Mouse (Mus musculus): ENCODE results near the gene Tomm5. TPM values are rescaled to one million over a fixed set of nuclear protein-coding genes. Genes with fewer than 3 reads are reported as not detected.

Tomm5 gene
- total RNA-seq, 1 experiment = 275 TPM

DNA sequence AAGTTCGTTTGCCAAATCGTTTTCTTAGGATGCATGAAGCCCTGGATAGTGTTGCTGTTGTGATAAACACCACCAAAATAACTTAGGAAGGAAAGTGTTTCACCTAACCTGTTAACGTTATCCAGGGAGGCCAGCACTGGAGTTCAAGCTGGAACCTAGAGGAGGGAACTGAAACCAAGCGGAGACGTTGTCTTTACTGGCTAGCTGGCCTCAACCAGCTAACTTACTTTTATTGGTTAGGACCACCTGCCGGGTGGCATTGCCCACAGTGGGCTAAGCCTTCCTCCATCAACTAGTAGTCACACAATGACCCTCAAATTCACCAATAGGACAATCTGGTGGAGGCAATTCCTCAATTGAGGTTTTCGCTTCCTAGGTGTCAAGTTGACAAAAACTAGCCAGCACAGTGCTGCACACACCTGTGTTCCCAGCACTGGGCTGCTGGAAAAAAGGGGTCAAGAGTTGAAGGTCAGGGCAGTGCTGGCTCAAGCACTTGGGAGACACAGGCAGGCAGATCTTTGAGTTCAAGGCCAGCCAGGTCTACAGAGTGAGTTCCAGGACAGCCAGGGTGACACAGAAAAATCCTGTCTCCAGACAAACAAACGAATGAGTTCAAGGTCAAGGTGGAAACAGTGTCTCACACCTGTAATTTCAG lies 669 bp upstream of the Tomm5 start:
- TF ChIP-seq ZNF384 (IDR thresholded peaks at IDR 0.05; ENCODE audit: low read depth, low read length) (no peak), CHD2 (IDR thresholded peaks at IDR 0.05; ENCODE audit: low read depth, low read length) (no peak)
- peak overlapping the region in 1 of 2 experiments; percentile 97; a peak in 1 of 4 replicates for H3K4me3 ChIP-seq (ENCODE audit: insufficient read depth in 1 of 2, low read depth in 1 of 2, low read length in 2 of 2, poor library complexity in 1 of 2, severe bottlenecking in 1 of 2)
- in situ Hi-C loops (cut with MboI; ENCODE audit: low sequenced_read_pairs in 2 of 2, unreplicated experiment in 2 of 2) = no loop called here
- no peaks in the 10 kb centered on the region for H3K9me3 ChIP-seq (ENCODE audit: control insufficient read depth, insufficient read depth, low read depth, low read length)
- peak; percentile 55 for DNase-seq (ENCODE audit: low read depth, low spot score)
- peaks cover 19% of the 10 kb centered on the region for H3K36me3 ChIP-seq (ENCODE audit: control insufficient read depth, insufficient read depth, low read length, poor library complexity, severe bottlenecking)
- no peak overlapping the region for H3K9ac ChIP-seq (ENCODE audit: insufficient read depth, low read depth, low read length, poor library complexity, severe bottlenecking)
- peaks cover 0 to 8% of the 10 kb centered on the region in 2 experiments; a peak in 2 of 4 replicates for H3K4me1 ChIP-seq (ENCODE audit: control insufficient read depth in 2 of 2, insufficient read depth in 2 of 2, low read length in 2 of 2, poor library complexity in 1 of 2)
- H3K27ac ChIP-seq (ENCODE audit: insufficient read depth, low read depth, low read length, poor library complexity, severe bottlenecking) = peak overlapping the region; percentile 55; the same call in 1 of the 2 replicates

GRCm38 (mm10) chr4:45107066-45107465 lies 848 bp downstream of the Tomm5 start:
- peaks cover 0 to 8% of the 10 kb centered on the region in 2 experiments; a peak in 2 of 4 replicates for H3K4me1 ChIP-seq (ENCODE audit: control insufficient read depth in 2 of 2, insufficient read depth in 2 of 2, low read length in 2 of 2, poor library complexity in 1 of 2)
- in situ Hi-C loops (cut with MboI; ENCODE audit: low sequenced_read_pairs in 2 of 2, unreplicated experiment in 2 of 2) = no loop called here
- peak overlapping the region; percentile 93 to 97 for H3K4me3 ChIP-seq (ENCODE audit: insufficient read depth in 1 of 2, low read depth in 1 of 2, low read length in 2 of 2, poor library complexity in 1 of 2, severe bottlenecking in 1 of 2)
- H3K27ac ChIP-seq (ENCODE audit: insufficient read depth, low read depth, low read length, poor library complexity, severe bottlenecking) = no peak overlapping the region; the same call in 1 of the 2 replicates
- H3K9ac ChIP-seq (ENCODE audit: insufficient read depth, low read depth, low read length, poor library complexity, severe bottlenecking) = peak overlapping the region; percentile 98
- no peak for DNase-seq (ENCODE audit: low read depth, low spot score)
- no peaks in the 10 kb centered on the region for H3K9me3 ChIP-seq (ENCODE audit: control insufficient read depth, insufficient read depth, low read depth, low read length)
- peaks cover 27% of the 10 kb centered on the region for H3K36me3 ChIP-seq (ENCODE audit: control insufficient read depth, insufficient read depth, low read length, poor library complexity, severe bottlenecking)
- TF ChIP-seq MAFK (IDR thresholded peaks at IDR 0.05; ENCODE audit: insufficient read depth, low read depth, low read length) (no peak), ZNF384 (IDR thresholded peaks at IDR 0.05; ENCODE audit: low read depth, low read length) (no peak), ZC3H11A (IDR thresholded peaks at IDR 0.05; ENCODE audit: borderline replicate concordance, low read depth, low read length) (no peak), HCFC1 (IDR thresholded peaks at IDR 0.05; ENCODE audit: borderline replicate concordance, insufficient read depth, low read length) (no peak), CHD2 (IDR thresholded peaks at IDR 0.05; ENCODE audit: low read depth, low read length) (no peak)

GRCm38 (mm10) chr4:45106409-45106808 lies 1.5 kb downstream of the Tomm5 start:
- no peak for TF ChIP-seq CHD2 (IDR thresholded peaks at IDR 0.05; ENCODE audit: low read depth, low read length)
- peak; percentile 70; the same call in 1 of the 2 replicates for TF ChIP-seq ZNF384 (IDR thresholded peaks at IDR 0.05; ENCODE audit: low read depth, low read length)
- TF ChIP-seq HCFC1 (IDR thresholded peaks at IDR 0.05; ENCODE audit: borderline replicate concordance, insufficient read depth, low read length) = no peak
- no peak for TF ChIP-seq ZC3H11A (IDR thresholded peaks at IDR 0.05; ENCODE audit: borderline replicate concordance, low read depth, low read length)
- peak; percentile 90 for TF ChIP-seq MAFK (IDR thresholded peaks at IDR 0.05; ENCODE audit: insufficient read depth, low read depth, low read length)
- Histone ChIP-seq H3K27ac (ENCODE audit: insufficient read depth, low read depth, low read length, poor library complexity, severe bottlenecking) (no peak overlapping the region; the same call in 1 of the 2 replicates), H3K9me3 (ENCODE audit: control insufficient read depth, insufficient read depth, low read depth, low read length) (no peaks in the 10 kb centered on the region), H3K36me3 (ENCODE audit: control insufficient read depth, insufficient read depth, low read length, poor library complexity, severe bottlenecking) (peaks cover 27% of the 10 kb centered on the region), H3K9ac (ENCODE audit: insufficient read depth, low read depth, low read length, poor library complexity, severe bottlenecking) (peak overlapping the region; percentile 98), H3K4me1 (ENCODE audit: control insufficient read depth in 2 of 2, insufficient read depth in 2 of 2, low read length in 2 of 2, poor library complexity in 1 of 2) (peaks cover 0 to 8% of the 10 kb centered on the region in 2 experiments; a peak in 2 of 4 replicates), H3K4me3 (ENCODE audit: insufficient read depth in 1 of 2, low read depth in 1 of 2, low read length in 2 of 2, poor library complexity in 1 of 2, severe bottlenecking in 1 of 2) (peak overlapping the region; percentile 93 to 97)
- in situ Hi-C loops (cut with MboI; ENCODE audit: low sequenced_read_pairs in 2 of 2, unreplicated experiment in 2 of 2) = no loop called here
- DNase-seq (ENCODE audit: low read depth, low spot score) = peak; percentile 28

DNA sequence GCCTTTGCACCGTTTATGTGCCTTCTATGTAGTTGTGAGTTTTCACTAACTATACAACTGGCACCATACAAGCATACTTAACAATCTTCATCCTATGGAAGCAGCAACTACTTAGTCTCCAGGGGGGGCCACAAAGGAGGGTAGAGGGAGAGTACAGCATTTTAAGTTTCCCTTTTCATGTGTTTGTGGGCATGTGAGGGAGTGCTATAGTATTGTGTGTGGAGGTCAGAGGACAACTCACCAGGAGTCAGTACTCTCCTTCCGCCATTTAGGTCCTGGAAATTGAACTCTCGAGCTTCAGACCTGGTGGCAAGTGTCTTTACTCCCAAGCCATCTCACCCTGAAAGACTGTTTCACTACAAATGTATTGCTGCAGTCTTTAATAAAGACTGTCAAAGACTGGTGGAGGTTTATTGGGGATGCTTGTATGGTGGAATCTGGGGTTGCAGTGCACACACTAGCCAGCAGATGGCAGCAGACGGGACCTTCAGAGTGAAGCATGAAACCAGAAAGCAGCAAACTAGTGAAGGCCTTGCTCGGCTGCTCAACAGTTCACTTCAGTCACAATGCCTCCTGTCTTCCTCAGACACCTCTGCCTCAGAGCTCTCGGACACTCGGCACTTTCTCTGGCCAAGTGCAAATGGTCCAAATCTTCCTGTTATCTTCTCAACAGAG lies 10.6 kb downstream of the Tomm5 start:
- Histone ChIP-seq H3K4me1 (ENCODE audit: control insufficient read depth in 2 of 2, insufficient read depth in 2 of 2, low read length in 2 of 2, poor library complexity in 1 of 2) (peaks cover 0 to 1% of the 10 kb centered on the region in 2 experiments; a peak in 1 of 4 replicates), H3K36me3 (ENCODE audit: control insufficient read depth, insufficient read depth, low read length, poor library complexity, severe bottlenecking) (peaks cover 2% of the 10 kb centered on the region; the same call in 1 of the 2 replicates), H3K9ac (ENCODE audit: insufficient read depth, low read depth, low read length, poor library complexity, severe bottlenecking) (no peak overlapping the region), H3K27ac (ENCODE audit: insufficient read depth, low read depth, low read length, poor library complexity, severe bottlenecking) (no peak overlapping the region), H3K4me3 (ENCODE audit: insufficient read depth in 1 of 2, low read depth in 1 of 2, low read length in 2 of 2, poor library complexity in 1 of 2, severe bottlenecking in 1 of 2) (no peak overlapping the region), H3K9me3 (ENCODE audit: control insufficient read depth, insufficient read depth, low read depth, low read length) (no peaks in the 10 kb centered on the region)
- TF ChIP-seq ZC3H11A (IDR thresholded peaks at IDR 0.05; ENCODE audit: borderline replicate concordance, low read depth, low read length) = peak; percentile 44; the same call in 1 of the 2 replicates
- no peak for TF ChIP-seq CHD2 (IDR thresholded peaks at IDR 0.05; ENCODE audit: low read depth, low read length)
- DNase-seq (ENCODE audit: low read depth, low spot score) = peak; percentile 69
- in situ Hi-C loops (cut with MboI; ENCODE audit: low sequenced_read_pairs in 2 of 2, unreplicated experiment in 2 of 2) = no loop called here
